Mouse (Mus musculus) hindbrain, embryonic 16.5 days (tissue): Measurements from ENCODE around the gene Tpm4. TPM values are rescaled to one million over a fixed set of nuclear protein-coding genes. Genes with fewer than 3 reads are reported as not detected.
A peak's percentile ranks its signal among the peaks of the same experiment; 100 is the strongest.
"Not testable (repeated sequence)": the region's sequence is repeated elsewhere in the genome, so short reads cannot be mapped to it uniquely, and the experiment has no call there.

Experiments
- ATAC-seq: fragments of 200-750 bp; cut with Nextera tagmentation; 2 replicates; pipeline ENCODE4 v1.8.0; 2017; ENCODE audit warnings: moderate TSS enrichment, moderate library complexity
- H3K27ac ChIP-seq: fragments of 300-500 bp; sonication (generic); 2 replicates; pipeline ENCODE4 v1.5.1; 2014; ENCODE audit warnings: low read depth, mild to moderate bottlenecking, control low read depth, low read length, moderate library complexity
- H3K27me3 ChIP-seq: fragments of 300-500 bp; sonication (generic); replicated peaks from 2 replicates; pipeline ENCODE4 v1.6.1; 2014; ENCODE audit warnings: low read length; ENCODE audit not compliant: control insufficient read depth, insufficient read depth
- H3K36me3 ChIP-seq: fragments of 300-500 bp; sonication (generic); 2 replicates; pipeline ENCODE4 v1.6.1; 2014; ENCODE audit warnings: mild to moderate bottlenecking, low read length, moderate library complexity, mixed read lengths; ENCODE audit not compliant: control insufficient read depth, insufficient read depth
- H3K4me1 ChIP-seq: fragments of 300-500 bp; sonication (generic); 2 replicates; pipeline ENCODE4 v1.6.1; 2014; ENCODE audit warnings: low read depth, low read length; ENCODE audit not compliant: control insufficient read depth, insufficient read depth
- H3K4me2 ChIP-seq: fragments of 300-500 bp; sonication (generic); 2 replicates; pipeline ENCODE4 v1.6.1; 2014; ENCODE audit warnings: mild to moderate bottlenecking, low read length, control low read depth, moderate library complexity
- H3K4me3 ChIP-seq: fragments of 300-500 bp; sonication (generic); 2 replicates; pipeline ENCODE4 v1.5.1; 2014; ENCODE audit warnings: mild to moderate bottlenecking, low read length, control low read depth, moderate library complexity
- H3K9ac ChIP-seq: fragments of 300-500 bp; sonication (generic); 2 replicates; pipeline ENCODE4 v1.6.1; 2014; ENCODE audit warnings: low read depth, mild to moderate bottlenecking, control low read depth, low read length, moderate library complexity
- H3K9me3 ChIP-seq: fragments of 300-500 bp; sonication (generic); 2 replicates; pipeline ENCODE4 v1.6.1; 2014; ENCODE audit warnings: mild to moderate bottlenecking, low read length, moderate library complexity; ENCODE audit not compliant: control insufficient read depth
- WGBS: fragments of 180-500 bp; shearing (Covaris S2); extraction: QIAGEN DNeasy Blood & Tissue Kit; methylation state at CpG from one replicate; pipeline ENCODE4 v1.1.7; 2014; 5-methylcytosine and 5-hydroxymethylcytosine counted together
- polyA plus RNA-seq: library from polyadenylated mRNA; unstranded; fragments of >200 nt; fragmentation: Nextera tagmentation; extraction: Ambion mirVana; gene quantifications from 2 replicates; pipeline ENCODE4 v1.2.1, GENCODE M21; 2015

Tpm4 gene
- 174 and 197 TPM in 2 replicates for polyA plus RNA-seq

DNA sequence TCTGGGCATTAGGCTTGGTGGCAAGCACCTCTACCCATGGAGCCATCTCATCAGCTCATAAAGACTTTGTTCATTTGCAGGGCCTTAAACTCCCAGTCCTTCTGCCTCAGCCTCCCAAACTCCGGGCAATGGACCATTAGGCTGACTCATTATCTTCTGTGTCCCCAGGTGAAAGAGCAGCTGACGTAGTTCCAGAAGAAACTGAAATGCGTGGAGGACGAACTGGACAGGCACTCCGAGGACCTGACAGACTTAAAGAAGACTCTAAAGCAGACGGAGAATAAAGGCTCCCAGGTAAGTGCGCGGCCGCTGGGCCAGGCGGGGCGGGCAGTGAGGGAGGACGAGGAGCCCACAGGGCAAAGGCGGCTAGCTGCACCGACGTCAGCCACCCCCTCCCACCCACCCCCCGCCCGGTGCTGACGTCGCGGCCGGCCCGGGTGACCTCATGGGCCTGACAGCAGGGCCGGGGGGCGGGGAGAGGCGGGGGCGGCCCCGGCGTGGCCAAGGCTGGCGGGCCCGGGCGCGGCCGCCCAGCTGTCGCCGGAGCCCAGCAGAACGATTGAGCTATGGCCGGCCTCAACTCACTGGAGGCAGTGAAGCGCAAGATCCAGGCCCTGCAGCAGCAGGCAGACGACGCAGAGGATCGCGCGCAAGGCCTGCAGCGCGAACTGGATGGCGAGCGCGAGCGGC is at the start of gene Tpm4:
Gene Tpm4, plus strand, starts transcription at position 220 of the 690 bp plus-strand sequence.
- peak; percentile 80 for ATAC-seq
- Histone ChIP-seq H3K4me2 (peak within 1 kb of the TSS; percentile 96), H3K4me1 (peaks cover 9% of the 10 kb centered on the region), H3K27me3 (no peaks in the 10 kb centered on the region), H3K27ac (peak within 1 kb of the TSS; percentile 87), H3K9ac (peak within 1 kb of the TSS; percentile 89), H3K4me3 (peak within 1 kb of the TSS; percentile 64), H3K9me3 (no peaks in the 10 kb centered on the region), H3K36me3 (0 out of 2 replicates have a peak, but pooled peaks cover 4% of the 10 kb centered on the region)
- under 1% methylated on average over 29 of the region's 49 CpGs for WGBS

DNA sequence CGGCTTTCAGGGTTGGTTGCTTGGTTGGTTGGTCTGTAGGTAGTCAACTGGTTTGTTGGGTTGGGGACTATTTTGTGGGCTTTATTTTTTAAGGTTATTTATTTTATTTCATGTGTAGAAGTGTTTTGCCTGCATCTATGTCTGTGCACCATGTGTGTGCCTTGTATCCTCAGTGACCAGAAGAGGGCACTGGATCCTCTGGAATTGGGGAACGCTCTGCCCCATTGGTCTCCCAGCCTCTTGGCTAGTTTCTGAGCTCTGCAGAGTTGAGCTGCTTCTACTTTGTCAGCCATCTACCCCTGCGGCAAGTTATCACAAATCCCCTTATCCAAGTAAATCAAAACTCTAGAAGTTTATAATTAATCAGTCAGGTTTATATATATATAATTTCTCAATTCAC is 47.2 kb upstream of the Tpm4 start:
- H3K9ac ChIP-seq, H3K27me3 ChIP-seq, H3K36me3 ChIP-seq, ATAC-seq, H3K4me1 ChIP-seq, H3K4me3 ChIP-seq, H3K4me2 ChIP-seq, H3K27ac ChIP-seq, H3K9me3 ChIP-seq: not testable (repeated sequence)
- WGBS: 82% methylated on average over 3 of the region's 3 CpGs

DNA sequence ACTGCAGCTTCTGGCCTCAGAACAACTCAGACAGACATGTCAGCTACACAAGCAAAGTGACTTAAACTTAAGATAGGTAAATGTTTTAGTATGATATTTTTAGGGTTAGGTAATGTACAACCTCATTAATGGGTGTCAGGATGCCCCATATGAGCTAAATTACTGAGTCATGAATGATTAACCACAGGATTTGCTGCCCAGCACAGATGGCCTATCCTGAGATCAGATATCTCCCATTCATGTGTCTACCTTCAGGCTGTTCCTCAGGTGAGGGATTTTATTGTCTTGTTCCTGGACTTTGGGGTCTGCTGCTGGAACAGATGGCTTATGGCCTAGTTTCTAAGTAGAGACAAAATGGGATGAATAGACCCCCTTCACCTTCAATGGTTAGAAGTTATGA is 38.1 kb upstream of the Tpm4 start:
- not testable (repeated sequence) for H3K9ac ChIP-seq

DNA sequence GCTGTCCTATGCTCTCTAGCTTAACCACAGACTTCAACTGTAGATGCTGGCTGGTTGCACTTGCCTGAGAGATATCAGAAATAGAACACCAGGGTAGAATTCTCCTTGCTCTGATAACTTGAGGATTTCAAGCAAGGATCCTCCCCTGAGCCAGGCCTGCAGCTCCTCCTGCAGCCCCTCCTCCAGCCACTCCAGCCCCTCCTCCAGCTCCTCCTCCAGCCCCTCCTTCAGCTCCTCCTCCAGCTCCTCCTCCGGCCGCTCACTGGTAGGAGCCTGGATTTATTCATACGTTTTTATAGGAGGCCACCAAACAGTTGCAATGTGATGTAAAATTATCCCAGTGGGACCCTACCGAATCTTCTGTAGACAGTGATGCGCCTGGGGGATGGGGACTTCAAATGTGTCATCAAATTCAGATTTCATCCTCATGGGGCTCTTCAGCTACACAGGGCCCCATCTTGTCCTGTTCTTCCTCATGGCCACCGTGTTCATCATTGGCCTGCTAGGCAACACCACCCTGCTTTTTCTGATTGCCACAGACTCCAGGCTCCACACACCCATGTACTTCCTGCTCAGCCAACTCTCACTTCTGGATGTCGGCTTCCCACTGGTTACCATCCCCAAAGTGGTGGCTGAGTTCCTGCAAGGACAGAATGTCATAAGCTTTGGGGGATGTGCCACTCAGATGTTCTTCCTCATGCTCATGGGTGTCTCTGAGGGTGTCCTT is 35.2 kb upstream of the Tpm4 start:
- H3K4me2 ChIP-seq, H3K27me3 ChIP-seq, H3K9ac ChIP-seq, H3K27ac ChIP-seq, ATAC-seq, H3K4me1 ChIP-seq, H3K9me3 ChIP-seq, H3K36me3 ChIP-seq, H3K4me3 ChIP-seq: not testable (repeated sequence)
- WGBS: 65% methylated on average over 6 of the region's 7 CpGs

More for the DNA sequence above, 38.1 kb upstream of the Tpm4 start:
- H3K4me1 ChIP-seq, H3K9me3 ChIP-seq, H3K36me3 ChIP-seq, H3K27me3 ChIP-seq, H3K27ac ChIP-seq, ATAC-seq, H3K4me2 ChIP-seq, H3K4me3 ChIP-seq: not testable (repeated sequence)

DNA sequence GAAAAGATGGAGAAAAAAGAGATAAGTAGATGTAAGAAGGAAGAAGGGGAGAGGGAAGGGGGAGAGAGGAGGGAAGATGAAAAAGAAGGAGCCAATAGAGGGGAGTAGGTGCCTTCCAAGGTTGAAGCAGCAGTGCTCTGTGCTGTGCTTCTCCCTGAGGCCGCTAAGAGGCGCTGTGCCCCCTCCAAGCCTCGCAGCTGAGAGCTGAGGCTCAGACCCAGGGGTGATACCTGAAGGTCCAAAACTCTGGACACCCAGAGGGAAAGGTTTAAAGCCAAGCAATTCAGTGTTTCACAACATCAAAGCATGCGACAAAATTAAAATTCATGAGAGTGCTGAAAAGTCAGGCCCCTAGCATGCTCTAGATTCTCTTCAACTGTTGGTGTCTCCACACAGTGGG is 29.6 kb upstream of the Tpm4 start:
- Histone ChIP-seq H3K36me3 (no peaks in the 10 kb centered on the region), H3K4me1 (no peaks in the 10 kb centered on the region), H3K4me3 (no peak overlapping the region), H3K27me3 (no peaks in the 10 kb centered on the region), H3K27ac (no peak overlapping the region), H3K9ac (no peak overlapping the region), H3K9me3 (0 out of 2 replicates have a peak, but pooled peaks cover 3% of the 10 kb centered on the region), H3K4me2 (no peak overlapping the region)
- 26% methylated on average over 4 of the region's 4 CpGs for WGBS
- ATAC-seq: no peak

DNA sequence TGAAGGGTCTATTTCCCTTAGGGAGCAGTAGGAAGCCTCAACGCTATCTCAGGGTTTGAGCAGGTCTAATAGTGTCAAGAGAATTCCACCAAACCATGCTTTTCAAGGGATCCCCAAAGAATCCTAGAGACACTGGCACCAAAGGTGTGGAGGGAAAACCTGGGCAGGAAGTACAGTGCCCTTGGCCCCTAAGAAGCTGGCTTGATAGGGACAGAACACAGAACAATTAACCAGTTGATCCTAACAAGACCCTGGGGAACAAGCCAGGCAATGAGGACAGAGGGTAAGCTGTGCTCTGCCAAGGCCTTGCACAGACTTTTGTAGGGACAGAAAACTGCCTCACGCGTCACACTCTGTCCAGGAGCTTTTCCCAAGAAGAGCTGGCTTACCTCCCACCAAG is 28.0 kb upstream of the Tpm4 start, which contains the start of gene Olfr374:
Gene Olfr374, plus strand, starts transcription at position 301 of the 400 bp plus-strand sequence.
- Histone ChIP-seq H3K4me3 (no peak within 1 kb of the TSS), H3K27ac (no peak within 1 kb of the TSS), H3K4me2 (no peak within 1 kb of the TSS), H3K4me1 (no peaks in the 10 kb centered on the region), H3K9ac (no peak within 1 kb of the TSS), H3K36me3 (no peaks in the 10 kb centered on the region), H3K9me3 (0 out of 2 replicates have a peak, but pooled peaks cover 3% of the 10 kb centered on the region), H3K27me3 (no peaks in the 10 kb centered on the region)
- 90% methylated on average over 3 of the region's 3 CpGs for WGBS
- no peak for ATAC-seq

DNA sequence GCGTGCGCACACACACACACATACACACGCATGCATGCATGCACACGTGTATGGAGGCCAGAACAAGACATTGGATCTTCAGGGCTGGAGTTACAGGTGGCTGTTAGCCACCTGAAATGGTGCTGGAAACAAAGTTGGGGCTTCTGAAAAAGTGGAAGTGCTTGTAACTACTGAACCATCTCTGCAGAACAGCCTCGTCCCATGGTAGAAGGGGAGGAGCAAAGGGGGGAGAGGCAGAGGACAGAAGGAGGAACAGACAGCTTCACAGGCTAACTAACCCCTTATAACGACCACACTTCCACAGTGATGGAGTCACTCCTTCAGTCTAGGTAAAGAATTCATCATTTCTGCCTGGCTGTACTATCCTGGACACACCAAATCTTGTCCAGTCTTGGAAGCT is 23.9 kb upstream of the Tpm4 start:
- Histone ChIP-seq H3K4me3 (no peak overlapping the region), H3K9ac (no peak overlapping the region), H3K27me3 (no peaks in the 10 kb centered on the region), H3K36me3 (no peaks in the 10 kb centered on the region), H3K9me3 (no peaks in the 10 kb centered on the region), H3K4me2 (no peak overlapping the region), H3K4me1 (no peaks in the 10 kb centered on the region), H3K27ac (no peak overlapping the region)
- WGBS: 84% methylated on average over 6 of the region's 6 CpGs
- no peak for ATAC-seq

DNA sequence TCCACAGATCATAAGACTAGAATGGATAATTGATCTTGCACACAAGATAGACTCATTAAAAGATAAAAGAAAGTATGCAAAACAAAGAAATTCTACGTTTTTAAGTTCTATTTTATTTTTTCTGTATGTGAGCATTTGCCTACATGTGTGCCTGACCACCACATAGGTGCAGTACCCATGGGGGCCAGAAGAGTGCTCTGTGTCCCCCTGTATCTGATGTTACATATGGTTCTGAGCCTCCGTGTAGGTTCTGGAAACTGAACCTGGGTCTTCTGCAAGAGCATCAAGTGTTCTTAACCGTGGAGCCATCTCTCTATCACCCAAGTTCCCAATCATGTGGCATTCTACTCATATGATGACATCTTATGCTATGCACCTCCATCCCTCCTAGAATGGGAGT is 22.3 kb upstream of the Tpm4 start:
- ATAC-seq: no peak
- Histone ChIP-seq H3K4me2 (no peak overlapping the region), H3K27ac (no peak overlapping the region), H3K4me1 (no peaks in the 10 kb centered on the region), H3K36me3 (no peaks in the 10 kb centered on the region), H3K4me3 (no peak overlapping the region), H3K27me3 (no peaks in the 10 kb centered on the region), H3K9me3 (no peaks in the 10 kb centered on the region), H3K9ac (no peak overlapping the region)
- 69% methylated on average over 3 of the region's 3 CpGs for WGBS

DNA sequence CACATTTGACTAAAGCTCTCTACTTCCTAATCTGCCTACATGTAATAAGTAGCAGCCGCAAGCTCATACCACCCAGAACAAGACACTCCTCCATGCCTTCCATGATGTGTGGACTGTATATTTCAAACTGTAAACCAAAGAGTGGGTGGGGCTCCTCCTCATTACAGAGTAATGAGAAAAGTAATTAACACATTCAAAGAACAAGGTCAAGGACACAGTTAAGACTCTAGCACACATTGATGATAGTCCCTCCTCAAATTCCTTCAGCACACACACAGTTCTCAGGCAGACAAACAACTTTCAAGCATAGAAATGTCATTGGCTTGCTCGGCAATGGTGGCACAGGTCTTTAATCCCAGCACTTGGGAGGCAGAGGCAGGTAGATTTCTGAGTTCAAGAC is 19.6 kb upstream of the Tpm4 start:
- no peak for ATAC-seq
- H3K36me3 ChIP-seq: no peaks in the 10 kb centered on the region
- no peak overlapping the region for H3K27ac ChIP-seq
- no peak overlapping the region for H3K4me2 ChIP-seq
- no peak overlapping the region for H3K4me3 ChIP-seq
- H3K9me3 ChIP-seq: no peaks in the 10 kb centered on the region
- H3K4me1 ChIP-seq: no peaks in the 10 kb centered on the region
- no peak overlapping the region for H3K9ac ChIP-seq
- no peaks in the 10 kb centered on the region for H3K27me3 ChIP-seq
- 89% methylated on average over 2 of the region's 2 CpGs for WGBS
